Mouse (Mus musculus): Measurements from ENCODE around the gene Il6.
"Not testable (repeated sequence)": the region's sequence is repeated elsewhere in the genome, so short reads cannot be mapped to it uniquely, and the experiment has no call there.

Gene Il6

DNA sequence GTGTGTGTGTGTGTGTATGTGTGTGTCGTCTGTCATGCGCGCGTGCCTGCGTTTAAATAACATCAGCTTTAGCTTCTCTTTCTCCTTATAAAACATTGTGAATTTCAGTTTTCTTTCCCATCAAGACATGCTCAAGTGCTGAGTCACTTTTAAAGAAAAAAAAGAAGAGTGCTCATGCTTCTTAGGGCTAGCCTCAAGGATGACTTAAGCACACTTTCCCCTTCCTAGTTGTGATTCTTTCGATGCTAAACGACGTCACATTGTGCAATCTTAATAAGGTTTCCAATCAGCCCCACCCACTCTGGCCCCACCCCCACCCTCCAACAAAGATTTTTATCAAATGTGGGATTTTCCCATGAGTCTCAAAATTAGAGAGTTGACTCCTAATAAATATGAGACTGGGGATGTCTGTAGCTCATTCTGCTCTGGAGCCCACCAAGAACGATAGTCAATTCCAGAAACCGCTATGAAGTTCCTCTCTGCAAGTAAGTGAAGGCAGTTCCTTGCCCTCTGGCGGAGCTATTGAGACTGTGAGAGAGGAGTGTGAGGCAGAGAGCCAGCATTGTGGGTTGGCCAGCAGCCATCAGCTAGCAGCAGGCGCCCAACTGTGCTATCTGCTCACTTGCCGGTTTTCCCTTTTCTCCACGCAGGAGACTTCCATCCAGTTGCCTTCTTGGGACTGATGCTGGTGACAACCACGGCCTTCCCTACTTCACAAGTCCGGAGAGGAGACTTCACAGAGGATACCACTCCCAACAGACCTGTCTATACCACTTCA lies at the start of gene Il6:
Il6 (plus strand) TSS at position 389 of the 778 bp plus-strand sequence.
- CTCF ChIA-PET = interaction anchor here (0.6 kb wide), 1 partner anchor 147 kb away, joined by 3 read pairs; no protein-coding TSS in a partner anchor

- CTCF ChIA-PET = no interaction called here
Observed at GRCm38 (mm10) chr5:29963488-29963887, 49.4 kb upstream of the Il6 start.

GRCm38 (mm10) chr5:29970212-29970611 lies 42.7 kb upstream of the Il6 start:
- CTCF ChIA-PET = no interaction called here

DNA sequence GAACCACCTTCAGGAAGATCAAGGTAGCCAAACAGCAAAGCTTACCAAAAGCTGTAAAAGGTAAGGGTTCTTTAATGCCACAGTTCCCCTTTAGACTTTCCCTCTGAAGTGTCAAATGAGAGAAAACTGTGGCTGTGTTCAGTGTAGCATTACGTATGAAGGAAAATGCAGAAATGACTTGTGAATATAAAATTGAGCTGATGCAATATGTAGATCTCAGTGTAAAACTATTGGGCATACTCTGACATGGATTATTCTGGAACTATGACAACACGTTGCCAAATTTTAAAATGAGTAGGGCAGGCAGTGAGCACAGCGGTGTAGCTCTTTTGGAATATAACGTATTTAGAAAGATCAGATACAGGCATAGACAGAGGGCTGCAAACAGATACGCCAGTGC lies 40.1 kb upstream of the Il6 start:
- CTCF ChIA-PET = no interaction called here

DNA sequence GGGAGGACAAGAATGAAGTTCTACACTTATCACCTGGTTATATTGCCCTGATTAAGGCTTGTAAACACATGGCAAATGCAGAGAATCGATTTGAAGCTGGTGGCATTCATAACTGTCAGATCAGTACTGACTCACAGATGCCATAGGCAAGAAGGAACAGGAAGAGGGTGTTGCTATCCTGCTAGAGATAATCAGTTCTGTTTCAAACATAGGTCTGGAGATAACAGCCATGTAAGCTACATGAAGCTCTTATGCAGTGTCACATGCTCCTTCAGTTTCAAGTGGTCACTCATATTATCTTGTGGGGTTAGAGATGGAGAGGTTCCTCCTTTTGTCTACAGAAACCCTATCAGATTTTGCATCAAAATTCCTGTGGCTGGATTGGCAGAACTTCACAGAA lies 39.4 kb upstream of the Il6 start:
- CTCF ChIA-PET = no interaction called here

GRCm38 (mm10) chr5:29974115-29974514 lies 38.8 kb upstream of the Il6 start:
- CTCF ChIA-PET = no interaction called here

DNA sequence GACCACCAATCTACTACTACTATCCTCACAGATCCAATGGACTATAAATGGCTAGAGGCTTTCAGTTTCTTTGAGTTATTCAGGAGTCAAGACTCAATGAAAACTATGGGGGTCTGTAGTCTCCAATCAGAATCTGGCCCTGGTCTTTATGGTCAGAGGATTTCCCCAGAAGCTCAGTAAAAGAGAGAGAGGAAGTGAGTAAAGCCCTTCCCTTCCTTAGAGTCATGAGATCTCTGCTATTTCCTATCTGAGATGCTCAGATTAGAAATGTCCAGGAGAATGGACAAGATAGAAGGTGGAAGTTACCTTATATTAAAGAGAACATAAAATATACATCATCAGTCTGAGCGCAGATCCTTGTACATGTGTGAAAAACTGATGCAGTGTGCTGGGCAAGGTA lies 19.3 kb upstream of the Il6 start:
- CTCF ChIA-PET = no interaction called here

DNA sequence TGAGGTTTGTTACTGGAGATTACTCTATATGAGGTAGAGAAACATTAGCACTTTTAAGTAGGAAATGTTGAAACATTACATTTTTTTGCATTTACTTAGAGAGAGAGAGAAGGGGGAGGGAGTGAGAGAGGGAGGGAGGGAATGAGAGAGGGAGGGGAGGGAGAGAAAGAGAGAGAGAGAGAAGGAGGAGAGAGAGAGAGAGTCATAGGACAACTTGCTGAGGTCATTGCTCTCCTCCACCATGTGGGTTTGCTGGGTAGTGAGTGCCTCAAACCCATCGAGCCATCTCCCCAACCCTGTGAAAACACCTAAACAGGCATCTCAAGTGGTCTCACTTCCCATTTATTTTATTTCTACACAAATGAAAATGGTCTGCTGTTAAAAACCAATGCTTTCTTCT lies 18.6 kb upstream of the Il6 start:
- CTCF ChIA-PET = no interaction called here

GRCm38 (mm10) chr5:29997351-29997750 lies 15.6 kb upstream of the Il6 start:
- CTCF ChIA-PET = no interaction called here

GRCm38 (mm10) chr5:30000921-30001320 lies 12.0 kb upstream of the Il6 start:
- CTCF ChIA-PET = no interaction called here

- CTCF ChIA-PET = interaction anchor here (0.7 to 2.0 kb wide), 2 partner anchors 43 to 190 kb away, joined by 3 to 15 read pairs; no protein-coding TSS in a partner anchor
Observed at GRCm38 (mm10) chr5:30014580-30014979, 1.7 kb downstream of the Il6 start.

- CTCF ChIA-PET = interaction anchor here (0.6 kb wide), 1 partner anchor 194 kb away, joined by 6 read pairs; no protein-coding TSS in a partner anchor
Observed at GRCm38 (mm10) chr5:30035862-30036261, 22.9 kb downstream of the Il6 start.

GRCm38 (mm10) chr5:30037111-30037510 lies 24.2 kb downstream of the Il6 start:
- CTCF ChIA-PET = not testable (repeated sequence)

- CTCF ChIA-PET = not testable (repeated sequence)
Observed at GRCm38 (mm10) chr5:30039324-30039723, 26.4 kb downstream of the Il6 start.

GRCm38 (mm10) chr5:30039841-30040240 lies 26.9 kb downstream of the Il6 start:
- CTCF ChIA-PET = not testable (repeated sequence)

DNA sequence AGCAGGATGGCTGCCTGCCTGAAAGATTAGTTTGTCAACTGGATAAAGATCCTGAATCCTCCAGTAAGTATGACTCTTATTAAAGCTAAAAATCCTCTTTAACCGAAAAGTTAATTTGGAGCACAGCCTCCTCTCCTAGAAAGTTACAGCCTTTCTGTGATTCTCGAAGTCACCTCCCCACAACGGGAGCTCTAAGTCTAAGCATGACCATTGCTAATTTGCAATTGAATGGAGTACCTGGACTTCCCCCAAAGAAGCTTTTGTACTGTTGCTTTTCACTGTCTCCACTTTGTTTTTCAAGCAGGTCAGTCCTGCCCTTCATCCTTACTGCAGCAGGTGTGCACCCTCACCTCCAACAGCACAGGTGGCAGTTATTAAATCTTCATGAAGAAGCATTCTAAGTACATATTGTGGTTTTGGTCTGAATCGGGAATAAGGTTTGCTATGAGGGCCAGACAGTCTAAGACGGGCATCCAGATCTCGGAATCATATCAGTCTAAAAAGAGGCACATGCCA lies 45.4 kb downstream of the Il6 start:
- CTCF ChIA-PET = no interaction called here

- CTCF ChIA-PET = not testable (repeated sequence)
Observed at GRCm38 (mm10) chr5:30059607-30060006, 46.7 kb downstream of the Il6 start.

DNA sequence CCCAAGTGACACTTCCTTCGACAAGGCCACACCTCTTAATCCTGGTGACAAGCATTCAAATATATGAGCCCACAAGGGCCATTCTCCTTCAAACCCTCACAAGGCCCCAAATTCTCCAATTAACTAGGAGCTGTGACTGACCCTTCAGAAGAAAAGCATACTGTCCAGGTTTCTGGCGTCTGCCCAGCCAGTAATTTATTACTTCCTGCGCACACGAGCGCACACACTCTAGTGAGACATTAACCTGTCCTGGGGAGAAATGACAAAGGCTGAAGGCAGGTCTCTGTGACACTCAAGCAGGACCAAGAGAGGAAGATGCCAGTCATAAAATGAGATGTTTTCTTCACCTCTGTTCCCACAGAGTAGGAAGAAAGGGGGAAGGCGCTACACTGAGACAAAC lies 54.8 kb downstream of the Il6 start:
- CTCF ChIA-PET = no interaction called here

Data from spleen, embryonic (tissue).